Comparison of ENCODE assay signal across 15 mouse cellular contexts in genomic region chr2:35447453-35447852, GRCm38 (mm10). TPM values are rescaled to one million over a fixed set of nuclear protein-coding genes. Genes with fewer than 3 reads are reported as not detected.
A peak's percentile ranks its signal among the peaks of the same experiment; 100 is the strongest.
DNase-seq lines count a peak whose midpoint lies in the region; ATAC-seq and TF ChIP-seq lines count a peak whose summit lies in the region.
"Had no signal": no experiment of that assay in that cellular context is flagged by ENCODE, and none has a peak within 500 bp of the region (broad histone marks: within the 10 kb centered on the region; RNA-seq: fewer than 3 reads in every experiment).

No protein-coding gene starts in this region.

- peaks cover 2% of the 10 kb centered on the region for H3K36me3 ChIP-seq in heart, adult 2 months (ENCODE audit: control insufficient read depth, insufficient read depth, low read length)
- no peaks in the 10 kb centered on the region for H3K36me3 ChIP-seq in lung, embryonic 16.5 days (ENCODE audit: control insufficient read depth, insufficient read depth, low read length)
- H3K36me3 ChIP-seq in embryonic facial prominence, embryonic 15.5 days, result no peaks in the 10 kb centered on the region
- H3K36me3 ChIP-seq: neural tube, embryonic 15.5 days had no signal

- DNase-seq in heart, adult 2 months, result no peak
- no peak for DNase-seq in heart, postnatal 4 days
- DNase-seq in lung, postnatal 36 days, result no peak
- peak; percentile 38 for DNase-seq in naive thymus-derived CD4-positive, alpha-beta T cell, adult 2 months (ENCODE audit: low read depth)
- DNase-seq in frontal cortex, postnatal 25 days (ENCODE audit: low spot score in 2 of 2), result no peak
- no peak for DNase-seq in embryo, embryonic 10.5 days (ENCODE audit: low spot score)
- DNase-seq: cerebellum, postnatal 25 days had no signal

- H3K4me3 ChIP-seq in heart, adult 2 months, result no peak overlapping the region
- H3K4me3 ChIP-seq in lung, embryonic 16.5 days (ENCODE audit: low read length), result no peak overlapping the region
- no peak overlapping the region for H3K4me3 ChIP-seq in embryonic facial prominence, embryonic 15.5 days (replicated peaks)
- H3K4me3 ChIP-seq: neural tube, embryonic 15.5 days had no signal

- ATAC-seq in lung, embryonic 16.5 days (ENCODE audit: low read depth), result no peak
- no peak for ATAC-seq in embryonic facial prominence, embryonic 15.5 days (ENCODE audit: insufficient number of reproducible peaks, low FRiP score, low TSS enrichment, low read depth)

- peak overlapping the region; percentile 66 for H3K27ac ChIP-seq in heart, adult 2 months
- H3K27ac ChIP-seq in lung, embryonic 16.5 days (ENCODE audit: low read length), result peak overlapping the region; percentile 79; the same call in 1 of the 2 replicates
- peak overlapping the region; percentile 60; the same call in 1 of the 2 replicates for H3K27ac ChIP-seq in embryonic facial prominence, embryonic 15.5 days (replicated peaks)
- H3K27ac ChIP-seq: hindbrain, embryonic 14.5 days; neural tube, embryonic 15.5 days had no signal

- intact Hi-C loops in heart, adult 2 months (cut with DNase I), result loop anchor here (5.0 kb wide), 1 partner anchor 65 kb away; no protein-coding TSS in a partner anchor

- no peaks in the 10 kb centered on the region for H3K9me3 ChIP-seq in lung, embryonic 16.5 days (ENCODE audit: control insufficient read depth, low read length)
- no peaks in the 10 kb centered on the region for H3K9me3 ChIP-seq in embryonic facial prominence, embryonic 15.5 days (replicated peaks)
- H3K9me3 ChIP-seq: neural tube, embryonic 15.5 days had no signal

- TF ChIP-seq POLR2A in heart, adult 2 months (IDR thresholded peaks at IDR 0.05; ENCODE audit: insufficient read depth, low read depth, low read length), result no peak

- peaks cover 52% of the 10 kb centered on the region for H3K4me1 ChIP-seq in heart, adult 2 months (ENCODE audit: control insufficient read depth, insufficient read depth, low read length)
- H3K4me1 ChIP-seq in lung, embryonic 16.5 days (replicated peaks; ENCODE audit: control insufficient read depth, insufficient read depth, low read length), result peaks cover 30% of the 10 kb centered on the region
- H3K4me1 ChIP-seq in embryonic facial prominence, embryonic 15.5 days, result peaks cover 72% of the 10 kb centered on the region

- TF ChIP-seq EP300 in heart, adult 2 months (IDR thresholded peaks at IDR 0.05; ENCODE audit: insufficient read depth, low read depth, low read length), result no peak

- no peak overlapping the region for H3K4me2 ChIP-seq in lung, embryonic 16.5 days (ENCODE audit: low read depth, low read length)
- no peak overlapping the region for H3K4me2 ChIP-seq in embryonic facial prominence, embryonic 15.5 days (replicated peaks)
- H3K4me2 ChIP-seq: hindbrain, embryonic 14.5 days; neural tube, embryonic 15.5 days had no signal

- 77% methylated on average over 7 of the region's 7 CpGs for WGBS in heart, adult 2 months
- WGBS in lung, embryonic 16.5 days, result 77% methylated on average over 7 of the region's 7 CpGs
- 64% methylated on average over 7 of the region's 7 CpGs for WGBS in embryonic facial prominence, embryonic 15.5 days

- no peaks in the 10 kb centered on the region for H3K27me3 ChIP-seq in heart, adult 2 months (ENCODE audit: control insufficient read depth, insufficient read depth, low read length)
- no peaks in the 10 kb centered on the region for H3K27me3 ChIP-seq in lung, embryonic 16.5 days (ENCODE audit: control insufficient read depth, insufficient read depth, low read depth, low read length)
- H3K27me3 ChIP-seq in embryonic facial prominence, embryonic 15.5 days, result no peaks in the 10 kb centered on the region
- H3K27me3 ChIP-seq: neural tube, embryonic 15.5 days had no signal

- H3K79me2 ChIP-seq in heart, adult 2 months (replicated peaks; ENCODE audit: control insufficient read depth, insufficient read depth, low read length), result no peaks in the 10 kb centered on the region

- no peak for TF ChIP-seq CTCF in heart, adult 2 months (IDR thresholded peaks at IDR 0.05)

- no peak overlapping the region for H3K9ac ChIP-seq in heart, adult 2 months (ENCODE audit: low read depth, low read length)
- H3K9ac ChIP-seq in lung, embryonic 16.5 days (ENCODE audit: low read length), result no peak overlapping the region
- H3K9ac ChIP-seq in embryonic facial prominence, embryonic 15.5 days, result no peak overlapping the region
- H3K9ac ChIP-seq: hindbrain, embryonic 14.5 days; neural tube, embryonic 15.5 days had no signal

RNA-seq across cellular contexts. Expression of gene Ggta1, which starts 15.6 kb away (rescaled TPM):
- total RNA-seq in heart, adult 2 months (2021), result 10 to 100 TPM; 15.4 to 15.5 TPM
- 8.6 and 16.0 TPM in 2 replicates for polyA plus RNA-seq in heart, adult 2 months (2012; rRNA removed)
- 10 to 100 TPM; 21.5 to 22.3 TPM for total RNA-seq in heart, postnatal 4 days (2021)
- 21.6 and 21.9 TPM in 2 replicates for polyA plus RNA-seq in lung, embryonic 16.5 days (2015; fragmentation: Nextera tagmentation; extraction: Ambion mirVana)
- polyA plus RNA-seq in embryonic facial prominence, embryonic 15.5 days (2015; fragmentation: Nextera tagmentation; extraction: Ambion mirVana), result 33.5 and 38.3 TPM in 2 replicates

RNA-seq across cellular contexts. Expression of gene 4930402F06Rik, which starts 50.5 kb away (rescaled TPM):
- not detected for total RNA-seq in heart, adult 2 months (2021)
- polyA plus RNA-seq in heart, adult 2 months (2012; rRNA removed), result not detected in 2 replicates
- total RNA-seq in heart, postnatal 4 days (2021), result not detected
- polyA plus RNA-seq in lung, embryonic 16.5 days (2015; fragmentation: Nextera tagmentation; extraction: Ambion mirVana), result not detected in 2 replicates
- not detected in 2 replicates for polyA plus RNA-seq in embryonic facial prominence, embryonic 15.5 days (2015; fragmentation: Nextera tagmentation; extraction: Ambion mirVana)
- total RNA-seq: adrenal gland, postnatal 14 days; layer of hippocampus, postnatal 14 days; megakaryocyte progenitor cell, adult 5-6 weeks had no signal
- polyA plus RNA-seq: forebrain, embryonic 11.5 days; hindbrain, embryonic 14.5 days; neural tube, embryonic 15.5 days had no signal
